Mouse (Mus musculus): ENCODE data around the gene Zswim8.

The Zswim8 gene

DNA sequence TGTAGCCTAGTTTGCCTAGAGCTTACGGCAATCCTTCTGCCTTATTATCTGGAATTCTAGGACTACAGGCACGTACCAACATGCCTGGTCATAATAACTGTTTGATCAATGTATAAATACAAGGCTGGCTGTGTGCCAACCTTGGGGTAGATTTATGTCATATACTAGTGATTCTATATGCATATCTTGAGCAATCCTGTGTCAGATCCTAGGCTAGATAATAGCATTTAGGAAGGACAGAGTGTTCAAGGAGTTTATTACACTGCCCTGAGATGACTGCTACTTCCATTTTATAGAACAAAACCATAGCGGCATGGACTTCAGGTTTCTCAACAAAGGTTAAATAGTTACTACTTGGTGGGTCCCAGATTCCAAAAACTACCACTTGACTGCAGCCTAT lies 64.6 kb downstream of the Zswim8 start:
- no peak for DNase-seq (ENCODE audit: inconsistent ontology term)

DNA sequence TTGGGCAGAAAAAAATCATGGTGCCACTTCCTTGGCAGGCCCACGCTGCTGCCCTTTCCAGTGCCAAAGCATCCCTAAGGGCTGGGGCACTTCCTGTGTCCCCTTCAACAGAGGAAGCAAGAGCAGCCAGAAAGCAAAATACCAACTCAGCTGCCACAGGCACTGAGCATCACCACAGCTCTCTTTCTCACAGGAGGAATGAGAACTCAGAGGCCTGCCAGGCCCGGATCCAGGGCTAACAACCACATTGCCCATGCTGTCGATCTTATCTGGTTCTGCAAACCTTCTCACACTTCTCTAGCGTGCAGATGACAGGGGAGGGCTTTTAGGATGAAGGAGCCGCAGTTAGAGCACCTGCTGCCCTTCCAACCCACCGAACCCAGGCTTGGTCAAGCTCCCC lies 65.5 kb downstream of the Zswim8 start:
- DNase-seq (ENCODE audit: inconsistent ontology term) = no peak
